Mouse (Mus musculus) Muller cell, postnatal 12 days (primary cell): ENCODE measurements around the gene Neu1.
"Not testable (repeated sequence)": the region's sequence is repeated elsewhere in the genome, so short reads cannot be mapped to it uniquely, and the experiment has no call there.

Source experiments
- DNase-seq: peaks from one replicate; pipeline ENCODE4 v3.0.0-alpha.2; 2015; ENCODE audit errors: inconsistent ontology term

Gene Neu1

GRCm38 (mm10) chr17:34969822-34970221 lies 38.8 kb downstream of the Neu1 start, which contains the start of gene Gm20481:
TSS of gene Gm20481 (plus strand) at chr17:34969912.
- not testable (repeated sequence) for DNase-seq

DNA sequence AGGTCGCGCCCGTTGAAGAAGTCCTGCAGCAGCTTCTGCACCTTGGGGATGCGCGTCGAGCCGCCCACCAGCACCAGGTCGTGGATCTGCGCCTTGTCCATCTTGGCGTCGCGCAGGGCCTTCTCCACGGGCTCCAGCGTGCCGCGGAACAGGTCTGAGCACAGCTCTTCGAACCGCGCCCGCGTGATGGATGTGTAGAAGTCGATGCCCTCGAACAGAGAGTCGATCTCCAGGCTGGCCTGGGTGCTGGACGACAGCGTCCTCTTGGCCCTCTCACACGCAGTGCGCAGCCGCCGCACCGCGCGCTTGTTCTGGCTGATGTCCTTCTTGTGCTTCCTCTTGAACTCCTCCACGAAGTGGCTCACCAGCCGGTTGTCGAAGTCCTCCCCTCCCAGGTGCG lies 39.8 kb downstream of the Neu1 start:
- DNase-seq, result not testable (repeated sequence)

DNA sequence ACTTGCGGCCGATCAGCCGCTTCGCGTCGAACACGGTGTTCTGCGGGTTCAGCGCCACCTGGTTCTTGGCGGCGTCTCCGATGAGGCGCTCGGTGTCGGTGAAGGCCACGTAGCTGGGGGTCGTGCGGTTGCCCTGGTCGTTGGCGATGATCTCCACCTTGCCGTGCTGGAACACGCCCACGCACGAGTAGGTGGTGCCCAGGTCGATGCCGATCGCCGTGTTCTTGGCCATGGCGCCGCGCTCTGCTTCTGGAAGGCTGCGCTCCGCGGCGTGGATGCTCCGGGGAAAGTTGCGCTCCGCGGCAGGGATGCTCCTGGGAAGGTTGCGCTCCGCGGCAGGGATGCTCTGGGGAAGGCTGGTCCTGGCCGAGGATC lies 40.6 kb downstream of the Neu1 start:
- not testable (repeated sequence) for DNase-seq

- peak; percentile 88 for DNase-seq
Observed at GRCm38 (mm10) chr17:34972069-34972749, 41.2 kb downstream of the Neu1 start, which contains the start of the genes Hspa1a and Hspa1l. TSS of gene Hspa1a (minus strand) at chr17:34972156. TSS of gene Hspa1l (plus strand) at chr17:34972703.

DNA sequence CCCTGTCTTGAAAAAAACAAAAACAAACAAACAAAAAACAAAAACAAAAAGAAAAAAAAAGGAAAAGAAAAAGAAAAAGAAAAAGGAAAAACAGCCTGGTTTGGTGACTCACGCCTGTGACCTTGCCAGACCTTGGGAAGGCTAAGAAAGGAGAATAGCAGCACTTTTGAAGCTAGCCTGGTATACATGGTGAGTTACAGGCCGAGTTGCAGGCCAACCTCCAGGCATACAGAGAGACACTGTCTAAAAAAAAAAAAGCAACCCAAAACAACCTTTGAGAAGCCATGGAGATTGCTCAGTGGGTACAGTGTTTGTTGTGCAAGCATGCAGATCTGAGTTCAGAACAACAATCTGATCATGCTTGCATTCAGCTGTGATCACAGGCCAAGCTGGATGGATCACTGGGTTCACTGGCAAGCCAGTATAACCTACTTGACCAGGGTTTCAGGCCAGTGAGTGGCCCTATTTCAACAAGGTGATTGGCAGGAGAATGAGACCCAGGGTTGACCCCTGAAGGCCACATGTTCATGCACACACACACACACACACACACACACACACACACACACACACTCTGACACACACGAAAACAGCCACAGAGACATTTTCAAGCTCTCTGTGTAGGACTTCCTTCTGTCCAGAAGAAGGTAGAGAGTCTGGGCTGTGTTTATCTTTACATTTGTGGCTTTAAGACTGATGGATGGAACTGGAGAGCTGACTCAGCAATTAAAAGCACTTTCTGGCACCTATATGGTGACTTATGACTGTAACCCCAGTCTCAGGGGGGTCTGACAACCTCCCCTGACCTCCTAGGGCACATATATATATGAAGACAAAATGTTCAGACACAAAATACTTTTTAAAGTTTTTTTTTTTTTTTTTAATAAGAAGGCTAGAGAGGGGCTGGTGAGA lies 44.8 kb downstream of the Neu1 start:
- no peak for DNase-seq

DNA sequence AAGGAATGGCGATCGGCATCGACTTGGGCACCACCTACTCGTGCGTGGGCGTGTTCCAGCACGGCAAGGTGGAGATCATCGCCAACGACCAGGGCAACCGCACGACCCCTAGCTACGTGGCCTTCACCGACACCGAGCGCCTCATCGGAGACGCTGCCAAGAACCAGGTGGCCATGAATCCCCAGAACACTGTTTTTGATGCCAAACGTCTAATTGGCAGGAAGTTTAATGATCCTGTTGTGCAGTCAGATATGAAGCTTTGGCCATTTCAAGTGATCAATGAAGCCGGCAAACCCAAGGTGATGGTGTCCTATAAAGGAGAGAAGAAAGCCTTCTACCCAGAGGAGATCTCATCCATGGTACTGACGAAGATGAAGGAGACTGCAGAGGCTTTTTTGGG lies 45.9 kb downstream of the Neu1 start:
- DNase-seq, result no peak

- no peak for DNase-seq
Observed at GRCm38 (mm10) chr17:34978239-34978638, 47.2 kb downstream of the Neu1 start.

GRCm38 (mm10) chr17:34979631-34980030 lies 48.6 kb downstream of the Neu1 start:
- no peak for DNase-seq

GRCm38 (mm10) chr17:34980655-34981054 lies 49.6 kb downstream of the Neu1 start:
- peak; percentile 72 for DNase-seq

DNA sequence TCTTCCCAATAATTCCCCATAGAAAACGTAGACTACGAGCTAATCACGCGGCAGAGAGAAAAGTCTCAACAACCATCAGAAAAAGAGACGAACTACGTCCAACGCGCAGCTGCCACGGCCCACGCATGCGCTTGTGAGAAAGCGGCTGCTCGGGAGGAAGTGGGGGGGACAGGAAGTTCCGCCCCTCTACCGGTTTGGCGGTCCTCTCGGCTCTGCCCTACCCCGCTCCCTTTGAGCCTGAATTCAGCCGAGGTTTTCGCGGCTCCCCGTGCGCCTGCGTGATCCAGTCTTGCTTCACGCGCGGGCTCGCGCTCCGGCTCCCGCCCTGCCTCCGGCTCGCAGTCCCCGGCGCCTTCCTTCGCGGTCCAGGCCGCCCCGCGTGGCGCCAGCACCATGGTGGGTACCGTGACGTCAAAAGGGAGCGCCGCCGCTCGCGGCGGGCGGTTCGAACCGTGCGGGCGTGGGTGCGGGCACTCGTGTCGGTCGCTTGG lies 50.7 kb downstream of the Neu1 start, which contains the start of gene Lsm2:
TSS of gene Lsm2 (plus strand) at position 173 of the 491 bp plus-strand sequence.
- DNase-seq, result peak; percentile 95

DNA sequence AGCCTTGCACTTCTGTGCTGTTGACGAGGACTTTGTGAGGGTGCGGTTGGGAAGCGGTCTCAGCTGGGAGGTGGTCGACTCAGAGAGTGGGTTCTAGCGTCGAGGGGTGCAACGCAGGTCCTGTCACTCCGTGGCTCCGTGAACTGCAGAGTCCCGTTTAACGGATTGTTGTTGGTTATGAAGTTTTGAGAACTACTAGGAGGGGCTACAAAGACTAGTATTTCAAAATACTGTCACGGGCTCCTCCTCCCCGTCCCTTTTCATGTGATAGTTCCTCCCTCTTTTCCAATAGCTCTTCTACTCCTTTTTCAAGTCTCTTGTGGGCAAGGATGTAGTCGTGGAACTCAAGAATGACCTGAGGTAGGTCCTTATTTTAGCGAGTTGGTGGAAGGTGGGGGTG lies 51.3 kb downstream of the Neu1 start:
- no peak for DNase-seq

DNA sequence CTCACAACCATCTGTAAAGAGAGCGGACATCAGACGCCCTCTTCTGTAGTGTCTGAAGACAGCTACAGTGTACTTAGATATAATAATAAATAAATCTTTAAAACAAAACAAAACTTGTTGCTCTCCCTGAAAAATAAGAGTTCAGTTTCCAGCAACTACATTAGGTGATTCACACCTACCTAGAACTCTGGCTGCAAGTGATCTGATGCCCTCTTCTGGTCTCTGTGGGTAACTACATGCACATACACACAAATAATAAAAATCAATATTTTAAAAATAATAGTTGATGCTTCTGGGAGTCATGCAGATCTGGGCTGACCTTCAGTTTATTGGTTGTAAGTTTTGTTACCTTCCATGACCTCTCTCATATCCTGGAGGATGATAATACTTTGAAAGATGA lies 53.2 kb downstream of the Neu1 start:
- no peak for DNase-seq
